Mouse (Mus musculus): ENCODE data around the gene Lrrc37a. TPM values are rescaled to one million over a fixed set of nuclear protein-coding genes. Genes with fewer than 3 reads are reported as not detected.
A peak's percentile ranks its signal among the peaks of the same experiment; 100 is the strongest.
"Not testable (repeated sequence)": the region's sequence is repeated elsewhere in the genome, so short reads cannot be mapped to it uniquely, and the experiment has no call there.

The Lrrc37a gene
- polyA plus RNA-seq (2012; rRNA removed): 32.8 and 42.8 TPM in 2 replicates

GRCm38 (mm10) chr11:103504497-103504896 is at the start of gene Lrrc37a:
Lrrc37a (minus strand) TSS chr11:103504597.
- Histone ChIP-seq H3K27ac (ENCODE audit: control insufficient read depth, insufficient read depth, low read depth, low read length) (peak within 1 kb of the TSS; percentile 23), H3K36me3 (ENCODE audit: control insufficient read depth, insufficient read depth, low read length) (no peaks in the 10 kb centered on the region), H3K4me3 (ENCODE audit: control insufficient read depth, low read depth, low read length) (peak within 1 kb of the TSS; percentile 92), H3K4me1 (ENCODE audit: control insufficient read depth, insufficient read depth, low read length) (no peaks in the 10 kb centered on the region), H3K27me3 (ENCODE audit: control insufficient read depth, insufficient read depth, low read length) (no peaks in the 10 kb centered on the region)
- no peak for TF ChIP-seq POLR2A (IDR thresholded peaks at IDR 0.05; ENCODE audit: control insufficient read depth, low read depth, low read length)
- no peak for TF ChIP-seq CTCF (IDR thresholded peaks at IDR 0.05; ENCODE audit: control insufficient read depth, insufficient read depth, insufficient replicate concordance, low read depth, low read length)

- H3K4me1 ChIP-seq (ENCODE audit: control insufficient read depth, insufficient read depth, low read length); H3K27me3 ChIP-seq (ENCODE audit: control insufficient read depth, insufficient read depth, low read length); H3K4me3 ChIP-seq (ENCODE audit: control insufficient read depth, low read depth, low read length); H3K27ac ChIP-seq (ENCODE audit: control insufficient read depth, insufficient read depth, low read depth, low read length); H3K36me3 ChIP-seq (ENCODE audit: control insufficient read depth, insufficient read depth, low read length): not testable (repeated sequence)
Observed at GRCm38 (mm10) chr11:103534973-103535372, 30.6 kb upstream of the Lrrc37a start.

GRCm38 (mm10) chr11:103512111-103512510 is 7.7 kb upstream of the Lrrc37a start:
- no peak overlapping the region for H3K4me3 ChIP-seq (ENCODE audit: control insufficient read depth, low read depth, low read length)
- H3K4me1 ChIP-seq (ENCODE audit: control insufficient read depth, insufficient read depth, low read length): no peaks in the 10 kb centered on the region
- no peaks in the 10 kb centered on the region for H3K36me3 ChIP-seq (ENCODE audit: control insufficient read depth, insufficient read depth, low read length)
- H3K27me3 ChIP-seq (ENCODE audit: control insufficient read depth, insufficient read depth, low read length): no peaks in the 10 kb centered on the region
- H3K27ac ChIP-seq (ENCODE audit: control insufficient read depth, insufficient read depth, low read depth, low read length): no peak overlapping the region
- no peak for TF ChIP-seq POLR2A (IDR thresholded peaks at IDR 0.05; ENCODE audit: control insufficient read depth, low read depth, low read length)
- TF ChIP-seq CTCF (IDR thresholded peaks at IDR 0.05; ENCODE audit: control insufficient read depth, insufficient read depth, insufficient replicate concordance, low read depth, low read length): no peak

- H3K27me3 ChIP-seq (ENCODE audit: control insufficient read depth, insufficient read depth, low read length): no peaks in the 10 kb centered on the region
- no peak overlapping the region for H3K27ac ChIP-seq (ENCODE audit: control insufficient read depth, insufficient read depth, low read depth, low read length)
- H3K4me3 ChIP-seq (ENCODE audit: control insufficient read depth, low read depth, low read length): no peak overlapping the region
- H3K36me3 ChIP-seq (ENCODE audit: control insufficient read depth, insufficient read depth, low read length): no peaks in the 10 kb centered on the region
- peak; percentile 34; the same call in 1 of the 2 replicates for TF ChIP-seq CTCF (IDR thresholded peaks at IDR 0.05; ENCODE audit: control insufficient read depth, insufficient read depth, insufficient replicate concordance, low read depth, low read length)
- TF ChIP-seq POLR2A (IDR thresholded peaks at IDR 0.05; ENCODE audit: control insufficient read depth, low read depth, low read length): no peak
- no peaks in the 10 kb centered on the region for H3K4me1 ChIP-seq (ENCODE audit: control insufficient read depth, insufficient read depth, low read length)
Observed at GRCm38 (mm10) chr11:103464443-103464842, 40.0 kb downstream of the Lrrc37a start.

GRCm38 (mm10) chr11:103451105-103451504 is 53.3 kb downstream of the Lrrc37a start:
- H3K4me3 ChIP-seq (ENCODE audit: control insufficient read depth, low read depth, low read length); H3K36me3 ChIP-seq (ENCODE audit: control insufficient read depth, insufficient read depth, low read length); H3K27ac ChIP-seq (ENCODE audit: control insufficient read depth, insufficient read depth, low read depth, low read length); H3K27me3 ChIP-seq (ENCODE audit: control insufficient read depth, insufficient read depth, low read length); H3K4me1 ChIP-seq (ENCODE audit: control insufficient read depth, insufficient read depth, low read length): not testable (repeated sequence)

GRCm38 (mm10) chr11:103449721-103450120 is 54.7 kb downstream of the Lrrc37a start:
- H3K27ac ChIP-seq (ENCODE audit: control insufficient read depth, insufficient read depth, low read depth, low read length); H3K4me1 ChIP-seq (ENCODE audit: control insufficient read depth, insufficient read depth, low read length); H3K4me3 ChIP-seq (ENCODE audit: control insufficient read depth, low read depth, low read length): not testable (repeated sequence)

GRCm38 (mm10) chr11:103443678-103444077 is 60.7 kb downstream of the Lrrc37a start:
- Histone ChIP-seq H3K4me3 (ENCODE audit: control insufficient read depth, low read depth, low read length) (no peak overlapping the region), H3K4me1 (ENCODE audit: control insufficient read depth, insufficient read depth, low read length) (peaks cover 19% of the 10 kb centered on the region), H3K27me3 (ENCODE audit: control insufficient read depth, insufficient read depth, low read length) (no peaks in the 10 kb centered on the region), H3K36me3 (ENCODE audit: control insufficient read depth, insufficient read depth, low read length) (no peaks in the 10 kb centered on the region; the same call in 1 of the 2 replicates), H3K27ac (ENCODE audit: control insufficient read depth, insufficient read depth, low read depth, low read length) (no peak overlapping the region)
- TF ChIP-seq POLR2A (IDR thresholded peaks at IDR 0.05; ENCODE audit: control insufficient read depth, low read depth, low read length): no peak
- TF ChIP-seq CTCF (IDR thresholded peaks at IDR 0.05; ENCODE audit: control insufficient read depth, insufficient read depth, insufficient replicate concordance, low read depth, low read length): no peak

More at GRCm38 (mm10) chr11:103449721-103450120, 54.7 kb downstream of the Lrrc37a start:
- H3K36me3 ChIP-seq (ENCODE audit: control insufficient read depth, insufficient read depth, low read length); H3K27me3 ChIP-seq (ENCODE audit: control insufficient read depth, insufficient read depth, low read length): not testable (repeated sequence)

GRCm38 (mm10) chr11:103436282-103436681 is 68.1 kb downstream of the Lrrc37a start:
- no peak overlapping the region for H3K4me3 ChIP-seq (ENCODE audit: control insufficient read depth, low read depth, low read length)
- TF ChIP-seq CTCF (IDR thresholded peaks at IDR 0.05; ENCODE audit: control insufficient read depth, insufficient read depth, insufficient replicate concordance, low read depth, low read length): no peak
- TF ChIP-seq POLR2A (IDR thresholded peaks at IDR 0.05; ENCODE audit: control insufficient read depth, low read depth, low read length): no peak
- peaks cover 10% of the 10 kb centered on the region for H3K4me1 ChIP-seq (ENCODE audit: control insufficient read depth, insufficient read depth, low read length)
- no peaks in the 10 kb centered on the region; the same call in 1 of the 2 replicates for H3K36me3 ChIP-seq (ENCODE audit: control insufficient read depth, insufficient read depth, low read length)
- no peak overlapping the region for H3K27ac ChIP-seq (ENCODE audit: control insufficient read depth, insufficient read depth, low read depth, low read length)
- no peaks in the 10 kb centered on the region for H3K27me3 ChIP-seq (ENCODE audit: control insufficient read depth, insufficient read depth, low read length)

Data from testis, adult 2 months (tissue).